Mouse (Mus musculus): ENCODE results near the gene Olfr9. TPM values are rescaled to one million over a fixed set of nuclear protein-coding genes. Genes with fewer than 3 reads are reported as not detected.

Olfr9 gene
- polyA plus RNA-seq, 1 experiment from 2014 or later: not detected

DNA sequence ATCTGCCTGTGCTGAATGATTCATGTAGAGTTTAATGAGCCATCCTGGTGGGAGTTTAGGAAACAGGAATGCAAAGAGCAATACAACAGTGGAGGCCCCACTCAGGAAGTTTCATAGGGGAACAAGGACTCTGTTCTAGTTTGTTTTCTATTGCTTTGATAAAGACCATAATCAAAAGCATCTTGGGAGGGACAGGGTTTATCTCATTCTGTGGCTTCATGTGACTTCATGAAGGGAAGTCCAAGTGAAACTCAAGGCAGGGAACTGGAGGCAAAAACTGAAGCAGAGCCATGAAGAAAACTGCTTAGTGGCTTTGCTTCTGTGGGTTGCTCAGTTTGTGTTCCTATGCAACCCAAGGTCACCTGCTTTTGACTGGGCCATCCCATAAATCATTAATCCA lies 25.2 kb downstream of the Olfr9 start:
- ATAC-seq (ENCODE audit: low read depth): no peak

DNA sequence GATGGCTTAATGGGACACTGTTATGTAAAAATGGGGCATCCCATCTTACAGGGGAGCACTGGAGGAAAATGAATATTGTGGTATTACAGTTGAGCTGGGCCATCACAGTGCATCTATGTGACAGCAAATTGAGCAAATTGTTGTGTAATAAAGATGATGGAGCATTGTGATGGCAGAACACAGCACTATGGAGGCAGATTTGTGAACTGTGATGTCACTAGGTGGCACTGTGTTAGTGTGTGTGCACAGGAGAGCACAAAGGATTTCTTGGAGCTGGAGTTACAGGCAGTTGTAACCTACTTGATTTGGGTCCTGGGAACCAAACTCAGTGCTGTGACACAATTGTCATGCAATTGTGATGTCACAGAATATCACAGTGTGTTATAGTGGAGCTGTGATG lies 34.1 kb downstream of the Olfr9 start:
- Histone ChIP-seq H3K4me2 (no peak overlapping the region), H3K4me1 (replicated peaks) (no peaks in the 10 kb centered on the region), H3K36me3 (no peaks in the 10 kb centered on the region), H3K9ac (no peak overlapping the region), H3K9me3 (no peaks in the 10 kb centered on the region), H3K27me3 (no peaks in the 10 kb centered on the region), H3K4me3 (no peak overlapping the region), H3K27ac (replicated peaks) (no peak overlapping the region)
- ATAC-seq (ENCODE audit: low read depth): no peak

More for the DNA sequence above, 25.2 kb downstream of the Olfr9 start:
- Histone ChIP-seq H3K9ac (no peak overlapping the region), H3K4me3 (no peak overlapping the region), H3K4me2 (no peak overlapping the region), H3K9me3 (no peaks in the 10 kb centered on the region), H3K27me3 (no peaks in the 10 kb centered on the region), H3K4me1 (replicated peaks) (no peaks in the 10 kb centered on the region), H3K36me3 (no peaks in the 10 kb centered on the region), H3K27ac (replicated peaks) (no peak overlapping the region)

GRCm38 (mm10) chr10:129026018-129026662 lies 36.9 kb downstream of the Olfr9 start:
- WGBS: 59% methylated on average over 3 of the region's 3 CpGs
- H3K36me3 ChIP-seq: no peaks in the 10 kb centered on the region
- no peak overlapping the region for H3K9ac ChIP-seq
- H3K4me2 ChIP-seq: no peak overlapping the region
- H3K9me3 ChIP-seq: no peaks in the 10 kb centered on the region
- no peaks in the 10 kb centered on the region for H3K4me1 ChIP-seq (replicated peaks)
- ATAC-seq (ENCODE audit: low read depth): 0 out of 2 replicates have a peak, but pooled peaks have one; percentile 59
- H3K4me3 ChIP-seq: no peak overlapping the region
- no peaks in the 10 kb centered on the region for H3K27me3 ChIP-seq
- no peak overlapping the region for H3K27ac ChIP-seq (replicated peaks)

DNA sequence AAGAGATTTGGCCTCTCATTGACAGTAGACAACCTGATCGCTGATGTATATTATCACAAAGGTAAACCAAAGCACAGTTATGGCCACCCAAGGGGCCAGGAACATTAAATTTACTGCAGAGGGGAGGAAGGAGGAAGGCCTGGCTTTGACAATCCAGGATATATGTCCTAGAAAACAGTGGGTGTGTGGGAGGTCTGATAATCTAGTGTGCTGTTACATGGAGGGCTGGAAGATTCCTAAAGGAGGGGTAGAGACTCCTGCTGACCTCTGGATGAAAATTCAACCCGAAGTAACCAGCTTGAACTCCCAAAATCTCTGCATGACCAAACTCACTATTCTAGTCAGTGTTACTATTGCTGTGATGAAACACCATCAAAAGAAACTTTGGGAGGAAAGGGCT lies 39.1 kb downstream of the Olfr9 start:
- H3K9ac ChIP-seq: no peak overlapping the region
- no peaks in the 10 kb centered on the region for H3K27me3 ChIP-seq
- 70% methylated on average over 2 of the region's 2 CpGs for WGBS
- no peak overlapping the region for H3K4me2 ChIP-seq
- ATAC-seq (ENCODE audit: low read depth): no peak
- H3K4me3 ChIP-seq: no peak overlapping the region
- no peaks in the 10 kb centered on the region for H3K36me3 ChIP-seq
- no peaks in the 10 kb centered on the region for H3K4me1 ChIP-seq (replicated peaks)
- H3K27ac ChIP-seq (replicated peaks): no peak overlapping the region
- no peaks in the 10 kb centered on the region for H3K9me3 ChIP-seq

- Histone ChIP-seq H3K36me3 (no peaks in the 10 kb centered on the region), H3K4me2 (no peak within 1 kb of the TSS), H3K27ac (replicated peaks) (no peak within 1 kb of the TSS), H3K9me3 (no peaks in the 10 kb centered on the region), H3K4me3 (no peak within 1 kb of the TSS), H3K9ac (no peak within 1 kb of the TSS), H3K27me3 (no peaks in the 10 kb centered on the region), H3K4me1 (replicated peaks) (no peaks in the 10 kb centered on the region)
- WGBS: 81% methylated on average over 3 of the region's 3 CpGs
- ATAC-seq (ENCODE audit: low read depth): no peak
Observed at GRCm38 (mm10) chr10:129039796-129040195, 50.6 kb downstream of the Olfr9 start, which contains the start of gene Olfr764-ps1. Olfr764-ps1 (minus strand) TSS chr10:129039896.

Other genes with a start within 250 kb of the Olfr9 start
- 7.8 and 8.2 TPM in 2 replicates for gene Dgka, start 244.6 kb upstream of the Olfr9 start, polyA plus RNA-seq (2015; fragmentation: Nextera tagmentation; extraction: Ambion mirVana)
- gene Pym1, start 241.5 kb upstream of the Olfr9 start, polyA plus RNA-seq (2015; fragmentation: Nextera tagmentation; extraction: Ambion mirVana): 44.1 and 46.6 TPM in 2 replicates
- gene Mmp19, start 198.5 kb upstream of the Olfr9 start, polyA plus RNA-seq (2015; fragmentation: Nextera tagmentation; extraction: Ambion mirVana): 0.59 and 0.63 TPM in 2 replicates
- 54.3 and 55.4 TPM in 2 replicates for gene Dnajc14, start 185.4 kb upstream of the Olfr9 start, polyA plus RNA-seq (2015; fragmentation: Nextera tagmentation; extraction: Ambion mirVana)
- 15.9 and 16.2 TPM in 2 replicates for gene Tmem198b, start 185.1 kb upstream of the Olfr9 start, polyA plus RNA-seq (2015; fragmentation: Nextera tagmentation; extraction: Ambion mirVana)
- 185 and 212 TPM in 2 replicates for gene Sarnp, start 172.1 kb upstream of the Olfr9 start, polyA plus RNA-seq (2015; fragmentation: Nextera tagmentation; extraction: Ambion mirVana)
- gene Ormdl2, start 167.8 kb upstream of the Olfr9 start, polyA plus RNA-seq (2015; fragmentation: Nextera tagmentation; extraction: Ambion mirVana): 30.5 and 30.7 TPM in 2 replicates
- gene Gdf11, start 97.7 kb upstream of the Olfr9 start, polyA plus RNA-seq (2015; fragmentation: Nextera tagmentation; extraction: Ambion mirVana): 11.8 and 13.5 TPM in 2 replicates
- 228 and 241 TPM in 2 replicates for gene Cd63, start 88.4 kb upstream of the Olfr9 start, polyA plus RNA-seq (2015; fragmentation: Nextera tagmentation; extraction: Ambion mirVana)
- 14.1 and 16.9 TPM in 2 replicates for gene Rdh5, start 66.5 kb upstream of the Olfr9 start, polyA plus RNA-seq (2015; fragmentation: Nextera tagmentation; extraction: Ambion mirVana)
- gene Bloc1s1, start 65.4 kb upstream of the Olfr9 start, polyA plus RNA-seq (2015; fragmentation: Nextera tagmentation; extraction: Ambion mirVana): 299 and 314 TPM in 2 replicates
- 12.1 and 15.5 TPM in 2 replicates for gene Itga7, start 55.6 kb upstream of the Olfr9 start, polyA plus RNA-seq (2015; fragmentation: Nextera tagmentation; extraction: Ambion mirVana)
- gene Mettl7b, start 28.4 kb upstream of the Olfr9 start, polyA plus RNA-seq (2015; fragmentation: Nextera tagmentation; extraction: Ambion mirVana): 0.15 TPM in 1 of 2 replicates, not detected in the other
- not detected in 2 replicates for gene Olfr763, start 21.4 kb downstream of the Olfr9 start, polyA plus RNA-seq (2015; fragmentation: Nextera tagmentation; extraction: Ambion mirVana)
- gene Olfr764-ps1, start 50.5 kb downstream of the Olfr9 start, polyA plus RNA-seq (2015; fragmentation: Nextera tagmentation; extraction: Ambion mirVana): not detected in 2 replicates
- gene Olfr765, start 60.6 kb downstream of the Olfr9 start, polyA plus RNA-seq (2015; fragmentation: Nextera tagmentation; extraction: Ambion mirVana): not detected in 2 replicates
- gene Olfr766-ps1, start 79.5 kb downstream of the Olfr9 start, polyA plus RNA-seq (2015; fragmentation: Nextera tagmentation; extraction: Ambion mirVana): not detected in 2 replicates
- not detected in 2 replicates for gene Olfr767, start 93.5 kb downstream of the Olfr9 start, polyA plus RNA-seq (2015; fragmentation: Nextera tagmentation; extraction: Ambion mirVana)
- gene Olfr768, start 109.9 kb downstream of the Olfr9 start, polyA plus RNA-seq (2015; fragmentation: Nextera tagmentation; extraction: Ambion mirVana): not detected in 2 replicates
- gene Olfr769, start 128.4 kb downstream of the Olfr9 start, polyA plus RNA-seq (2015; fragmentation: Nextera tagmentation; extraction: Ambion mirVana): not detected in 2 replicates
- not detected in 2 replicates for gene Olfr770, start 149.6 kb downstream of the Olfr9 start, polyA plus RNA-seq (2015; fragmentation: Nextera tagmentation; extraction: Ambion mirVana)
- gene Olfr771, start 175.3 kb downstream of the Olfr9 start, polyA plus RNA-seq (2015; fragmentation: Nextera tagmentation; extraction: Ambion mirVana): not detected in 2 replicates
- gene Olfr772, start 188.5 kb downstream of the Olfr9 start, polyA plus RNA-seq (2015; fragmentation: Nextera tagmentation; extraction: Ambion mirVana): not detected in 2 replicates
- gene Olfr773, start 198.0 kb downstream of the Olfr9 start, polyA plus RNA-seq (2015; fragmentation: Nextera tagmentation; extraction: Ambion mirVana): not detected in 2 replicates
- not detected in 2 replicates for gene Olfr774, start 246.8 kb downstream of the Olfr9 start, polyA plus RNA-seq (2015; fragmentation: Nextera tagmentation; extraction: Ambion mirVana)